Mouse (Mus musculus) MEL (cell line): ENCODE data around the gene Rbm48.

Experiments
- CHD1 ChIP-seq: IDR thresholded peaks from 2 replicates; pipeline ENCODE4 v1.6.1; 2012; ENCODE audit warnings: low read depth, mild to moderate bottlenecking, inconsistent platforms, low read length, improper control_type of control experiment
- CHD2 ChIP-seq: IDR thresholded peaks from 2 replicates; pipeline ENCODE4 v1.6.1; 2011; ENCODE audit warnings: low read length, improper control_type of control experiment
- CTCF ChIP-seq, 3 experiments: IDR thresholded peaks in 2 of 3; conservative IDR thresholded peaks in 1 of 3; 2 replicates each; pipeline ENCODE4 v1.5.1; 2011 to 2012; ENCODE audit warnings: low read length in 3 of 3, low read depth in 2 of 3, mild to moderate bottlenecking in 2 of 3, improper control_type of control experiment in 1 of 3, inconsistent platforms in 1 of 3, mixed read lengths in 1 of 3, moderate library complexity in 1 of 3; ENCODE audit not compliant: control insufficient read depth in 1 of 3, insufficient read depth in 1 of 3, poor library complexity in 1 of 3, severe bottlenecking in 1 of 3
- EP300 ChIP-seq, 2 experiments: IDR thresholded peaks; 2 replicates each; pipeline ENCODE4 v1.6.1; 2011; ENCODE audit warnings: improper control_type of control experiment in 2 of 2, low read length in 2 of 2, low read depth in 1 of 2, mild to moderate bottlenecking in 1 of 2
- NRF1 ChIP-seq: IDR thresholded peaks from 2 replicates; pipeline ENCODE4 v1.6.1; 2014; ENCODE audit warnings: low read depth, mild to moderate bottlenecking, inconsistent platforms, low read length, improper control_type of control experiment, moderate library complexity; ENCODE audit not compliant: poor library complexity, insufficient read depth, severe bottlenecking
- POLR2A ChIP-seq, 2 experiments: IDR thresholded peaks; 2 replicates each; pipeline ENCODE4 v1.6.1; 2011 to 2012; ENCODE audit warnings: low read length in 2 of 2, mild to moderate bottlenecking in 2 of 2, control low read depth in 1 of 2, improper control_type of control experiment in 1 of 2, low read depth in 1 of 2, moderate library complexity in 1 of 2; ENCODE audit not compliant: control insufficient read depth in 1 of 2, insufficient read depth in 1 of 2, poor library complexity in 1 of 2
- POLR2AphosphoS2 ChIP-seq: IDR thresholded peaks from 2 replicates; pipeline ENCODE4 v1.6.1; 2011; ENCODE audit warnings: low read length, improper control_type of control experiment
- RCOR1 ChIP-seq: IDR thresholded peaks from 2 replicates; pipeline ENCODE4 v1.6.1; 2012; ENCODE audit warnings: low read depth, mild to moderate bottlenecking, inconsistent platforms, low read length, improper control_type of control experiment
- TCF12 ChIP-seq: IDR thresholded peaks from 2 replicates; pipeline ENCODE4 v1.6.1; 2014; ENCODE audit warnings: low read depth, mild to moderate bottlenecking, inconsistent platforms, low read length, improper control_type of control experiment, moderate library complexity
- UBTF ChIP-seq: IDR thresholded peaks from 2 replicates; pipeline ENCODE4 v1.6.1; 2012; ENCODE audit warnings: low read depth, mild to moderate bottlenecking, inconsistent platforms, low read length, improper control_type of control experiment, moderate library complexity, borderline replicate concordance; ENCODE audit not compliant: insufficient read depth
- USF1 ChIP-seq: IDR thresholded peaks from 2 replicates; pipeline ENCODE4 v1.6.1; 2014; ENCODE audit warnings: low read depth, mild to moderate bottlenecking, inconsistent platforms, low read length, improper control_type of control experiment, moderate library complexity
- ZKSCAN1 ChIP-seq: IDR thresholded peaks from 2 replicates; pipeline ENCODE4 v1.6.1; 2012; ENCODE audit warnings: low read depth, mild to moderate bottlenecking, inconsistent platforms, low read length, improper control_type of control experiment, moderate library complexity

- TF ChIP-seq CTCF (IDR thresholded peaks at IDR 0.05 in 2 of 3, conservative IDR thresholded peaks at IDR 0.05 in 1 of 3; ENCODE audit: control insufficient read depth in 1 of 3, insufficient read depth in 1 of 3, low read depth in 2 of 3, low read length in 3 of 3, poor library complexity in 1 of 3, severe bottlenecking in 1 of 3), result no peak
- no peak for TF ChIP-seq NRF1
- no peak for TF ChIP-seq CHD1
- no peak for TF ChIP-seq USF1
- no peak for TF ChIP-seq TCF12
- TF ChIP-seq UBTF, result no peak
- TF ChIP-seq RCOR1, result no peak
- TF ChIP-seq CHD2, result no peak
- no peak for TF ChIP-seq POLR2AphosphoS2
- no peak for TF ChIP-seq EP300 (IDR thresholded peaks at IDR 0.05; ENCODE audit: low read depth in 1 of 2, low read length in 2 of 2)
- no peak for TF ChIP-seq ZKSCAN1
- TF ChIP-seq POLR2A (IDR thresholded peaks at IDR 0.05; ENCODE audit: control insufficient read depth in 1 of 2, insufficient read depth in 1 of 2, low read depth in 1 of 2, low read length in 2 of 2, poor library complexity in 1 of 2), result no peak
These were observed 18.4 kb downstream of the Rbm48 start for GRCm38 (mm10) chr5:3577939-3578338.
